Mouse (Mus musculus): ENCODE data around the gene Bmp8b.
A peak's percentile ranks its signal among the peaks of the same experiment; 100 is the strongest.

GRCm38 (mm10) chr4:123082283-123083163 is 22.4 kb upstream of the Bmp8b start:
- TF ChIP-seq CTCF (IDR thresholded peaks at IDR 0.05; ENCODE audit: low read depth) (peak; percentile 86), EP300 (optimal IDR thresholded peaks at IDR 0.05) (no peak)

Data from stomach, postnatal 0 days (tissue).